Mouse (Mus musculus) megakaryocyte, embryonic 14.5 days (primary cell): ENCODE results near the gene Cdc42bpb. TPM values are rescaled to one million over a fixed set of nuclear protein-coding genes. Genes with fewer than 3 reads are reported as not detected.

Experiments used
- H3K27me3 ChIP-seq: replicated peaks from 2 replicates; pipeline ENCODE3; 2012; ENCODE audit warnings: inconsistent platforms
- H3K36me3 ChIP-seq: replicated peaks from 2 replicates; pipeline ENCODE3; 2012; ENCODE audit warnings: low read length, inconsistent platforms, mixed read lengths
- H3K4me1 ChIP-seq: 2 replicates; pipeline ENCODE4 v1.6.1; 2012; ENCODE audit warnings: inconsistent platforms
- H3K4me3 ChIP-seq: replicated peaks from 2 replicates; pipeline ENCODE3; 2012; ENCODE audit warnings: moderate library complexity, mild to moderate bottlenecking, inconsistent platforms
- H3K9me3 ChIP-seq: 2 replicates; pipeline ENCODE4 v1.6.1; 2012; ENCODE audit warnings: inconsistent platforms
- FLI1 ChIP-seq: IDR thresholded peaks from 2 replicates; pipeline ENCODE4 v1.6.1; 2012; ENCODE audit warnings: low read length, inconsistent platforms, mixed read lengths
- GATA1 ChIP-seq: IDR thresholded peaks from 3 replicates; pipeline ENCODE4 v1.6.1; 2012; ENCODE audit warnings: mixed read lengths, low read length, inconsistent platforms, borderline replicate concordance
- polyA plus RNA-seq: library from polyadenylated mRNA; stranded (reverse); fragments of >175 nt; gene quantifications from 2 replicates; pipeline ENCODE4 v1.2.3, GENCODE M21; 2012; ENCODE audit warnings: low replicate concordance; ENCODE audit not compliant: insufficient read depth

Gene Cdc42bpb
- polyA plus RNA-seq, 1 experiment: 113 TPM

DNA sequence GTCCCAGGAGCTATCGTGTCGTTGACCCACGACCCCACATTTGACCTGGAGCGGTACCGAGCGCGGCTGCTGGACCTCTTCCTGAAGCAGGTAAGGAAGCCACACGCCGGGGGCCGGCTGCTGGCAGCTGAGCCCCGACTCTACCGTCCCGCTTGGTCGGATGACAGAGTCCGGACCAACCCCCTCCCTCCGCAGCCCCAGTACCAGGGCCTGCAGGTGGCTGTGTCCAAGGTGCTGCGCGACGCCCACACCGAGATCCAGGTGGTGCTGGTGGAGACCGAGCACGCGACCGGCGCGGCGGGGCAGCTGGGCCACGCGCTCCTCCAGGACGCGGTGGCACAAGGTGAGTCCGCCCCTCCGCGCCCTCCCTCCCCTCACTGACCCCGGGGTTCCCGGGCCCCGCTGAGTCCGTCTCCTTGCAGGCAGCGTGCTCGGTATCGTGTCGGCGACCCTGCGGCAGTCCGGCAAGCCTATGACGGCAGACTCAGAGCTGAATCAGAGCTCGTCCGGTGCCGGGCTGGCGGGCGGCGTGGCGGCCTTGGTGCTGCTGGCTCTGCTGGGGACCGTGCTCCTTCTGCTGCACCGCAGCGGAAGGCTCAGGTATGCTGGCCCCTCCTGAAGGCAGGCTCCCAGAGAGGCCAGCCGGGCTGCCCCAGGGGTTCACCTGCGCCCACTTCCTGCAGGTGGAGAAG, 102.2 kb downstream of the Cdc42bpb start:
- peaks cover 85% of the 10 kb centered on the region for H3K27me3 ChIP-seq
- peaks cover 26% of the 10 kb centered on the region for H3K9me3 ChIP-seq
- H3K36me3 ChIP-seq: no peaks in the 10 kb centered on the region
- no peak for TF ChIP-seq GATA1
- TF ChIP-seq FLI1: no peak
- peaks cover 41% of the 10 kb centered on the region for H3K4me1 ChIP-seq
- peak overlapping the region; percentile 81 for H3K4me3 ChIP-seq

DNA sequence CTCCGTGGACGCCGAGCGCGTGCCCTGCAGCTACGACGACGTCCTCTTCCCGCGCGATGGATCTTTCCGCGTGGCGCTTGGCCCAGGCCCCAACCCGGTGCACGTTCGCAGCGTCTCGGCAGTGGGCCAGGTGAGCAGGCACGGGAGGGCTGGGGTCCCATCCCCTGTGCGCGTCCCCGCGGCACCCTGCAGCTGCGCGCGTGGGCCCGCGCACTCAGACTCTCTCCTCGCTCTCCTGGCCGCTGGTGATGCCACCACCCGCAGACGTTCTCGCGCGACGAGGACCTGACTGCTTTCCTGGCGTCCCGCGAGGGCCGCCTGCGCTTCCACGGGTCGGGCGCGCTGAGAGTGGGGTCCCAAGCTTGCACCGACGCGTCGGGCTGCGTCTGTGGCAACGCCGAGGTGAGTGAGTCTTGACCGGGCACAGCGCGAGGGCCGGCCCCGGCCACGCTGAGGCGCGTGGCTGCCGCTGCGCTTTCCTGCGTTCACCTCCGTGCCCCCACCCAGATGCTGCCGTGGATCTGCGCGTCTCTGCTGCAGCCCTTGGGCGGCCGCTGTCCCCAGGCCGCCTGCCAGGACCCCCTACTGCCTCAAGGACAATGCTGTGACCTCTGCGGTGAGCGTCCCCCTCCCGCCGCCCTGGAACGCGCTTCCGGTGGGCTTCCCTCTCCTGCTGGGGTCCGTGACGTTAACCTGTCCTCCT, 102.9 kb downstream of the Cdc42bpb start:
- Histone ChIP-seq H3K4me3 (peak overlapping the region; percentile 81), H3K27me3 (peaks cover 88% of the 10 kb centered on the region), H3K9me3 (peaks cover 20% of the 10 kb centered on the region), H3K36me3 (no peaks in the 10 kb centered on the region), H3K4me1 (peaks cover 47% of the 10 kb centered on the region)
- no peak for TF ChIP-seq GATA1
- no peak for TF ChIP-seq FLI1

DNA sequence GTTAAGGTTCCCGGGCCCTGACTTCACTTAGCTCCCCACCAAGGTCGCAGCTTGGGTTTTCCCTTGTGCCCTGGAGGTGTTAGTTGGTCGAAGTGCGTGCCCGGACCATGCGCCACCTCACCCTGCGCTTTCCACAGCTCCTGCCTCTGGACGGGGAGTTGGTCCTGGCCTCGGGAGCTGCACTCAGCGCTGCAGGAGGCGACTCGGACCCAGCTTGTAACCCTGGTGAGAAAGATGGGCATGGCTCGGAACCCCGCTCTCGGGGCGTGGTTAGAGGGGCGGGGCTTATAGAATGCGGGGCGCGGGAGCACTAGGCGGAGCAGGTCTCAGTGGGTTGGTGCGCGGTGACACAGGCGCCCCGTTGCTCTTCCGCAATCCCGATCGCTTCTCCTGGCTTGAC, 103.5 kb downstream of the Cdc42bpb start:
- peaks cover 88% of the 10 kb centered on the region for H3K27me3 ChIP-seq
- H3K9me3 ChIP-seq: peaks cover 14% of the 10 kb centered on the region
- peak overlapping the region; percentile 81 for H3K4me3 ChIP-seq
- peaks cover 50% of the 10 kb centered on the region for H3K4me1 ChIP-seq
- no peaks in the 10 kb centered on the region for H3K36me3 ChIP-seq
- no peak for TF ChIP-seq GATA1

DNA sequence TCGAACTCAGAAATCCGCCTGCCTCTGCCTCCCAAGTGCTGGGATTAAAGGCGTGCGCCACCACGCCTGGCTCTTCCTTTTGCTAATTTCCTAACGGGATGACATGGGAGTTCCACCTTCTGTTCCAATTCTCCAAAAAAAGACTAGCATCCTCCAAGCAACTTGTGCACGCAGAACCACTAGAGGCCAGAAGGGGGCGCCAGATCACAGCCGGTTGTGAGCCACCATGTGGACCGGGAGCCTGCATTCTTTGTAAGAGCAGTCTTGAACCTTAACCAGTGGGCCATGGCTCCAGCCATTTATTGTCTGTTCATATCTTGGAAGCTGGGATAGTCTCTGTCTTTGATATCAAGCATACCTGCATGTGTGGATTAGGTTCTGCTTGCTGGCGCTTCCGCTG, 105.1 kb downstream of the Cdc42bpb start:
- peaks cover 87% of the 10 kb centered on the region for H3K27me3 ChIP-seq
- H3K4me3 ChIP-seq: no peak overlapping the region
- TF ChIP-seq FLI1: no peak
- no peak for TF ChIP-seq GATA1
- peaks cover 10% of the 10 kb centered on the region for H3K36me3 ChIP-seq
- H3K9me3 ChIP-seq: 0 out of 2 replicates have a peak, but pooled peaks cover 6% of the 10 kb centered on the region
- peaks cover 59% of the 10 kb centered on the region for H3K4me1 ChIP-seq

DNA sequence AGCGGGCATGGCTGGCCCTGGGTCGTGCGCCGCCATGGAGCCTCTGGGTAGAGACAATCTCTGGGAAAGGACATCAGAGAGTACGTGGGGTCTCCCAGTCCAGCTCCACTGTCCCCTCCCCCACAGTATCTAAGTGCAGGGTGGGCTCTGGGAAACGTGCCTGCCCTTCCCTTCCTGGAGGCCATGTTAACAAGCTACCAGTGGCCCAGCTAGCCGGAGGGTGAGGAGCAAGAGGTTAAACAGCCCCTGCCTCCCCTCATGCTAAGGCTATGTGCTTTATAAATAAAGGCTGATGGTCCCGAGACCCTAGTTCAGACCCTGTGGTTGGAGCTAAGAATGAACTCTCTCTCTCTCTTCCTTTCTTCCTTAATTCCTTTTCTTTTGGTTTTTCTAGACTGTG, 105.6 kb downstream of the Cdc42bpb start:
- no peak for TF ChIP-seq FLI1
- Histone ChIP-seq H3K9me3 (0 out of 2 replicates have a peak, but pooled peaks cover 6% of the 10 kb centered on the region), H3K27me3 (peaks cover 83% of the 10 kb centered on the region), H3K36me3 (peaks cover 14% of the 10 kb centered on the region), H3K4me1 (peaks cover 59% of the 10 kb centered on the region), H3K4me3 (peak overlapping the region; percentile 77)

DNA sequence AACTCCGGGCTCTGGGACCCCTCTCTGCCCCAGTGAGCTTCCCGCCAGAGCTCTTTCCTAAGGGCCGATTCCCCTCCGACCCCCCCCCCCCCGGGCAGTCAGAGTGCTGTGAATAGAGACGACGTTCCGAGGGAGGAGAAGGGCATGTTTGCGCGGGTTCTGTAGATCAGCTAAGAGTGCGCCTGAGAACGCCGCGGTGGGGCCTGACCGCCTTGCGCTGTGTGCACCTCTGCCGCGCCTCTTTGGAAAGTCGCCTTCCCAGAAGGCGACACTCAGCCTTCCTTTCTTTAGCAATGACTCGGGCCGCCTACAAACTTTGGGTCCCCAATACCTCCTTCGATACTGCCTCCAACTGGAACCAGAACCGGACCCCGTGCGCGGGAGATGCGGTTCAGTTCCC, 106.1 kb downstream of the Cdc42bpb start:
- Histone ChIP-seq H3K4me3 (peak overlapping the region; percentile 77), H3K9me3 (0 out of 2 replicates have a peak, but pooled peaks cover under 1% of the 10 kb centered on the region), H3K4me1 (peaks cover 57% of the 10 kb centered on the region), H3K27me3 (peaks cover 78% of the 10 kb centered on the region), H3K36me3 (peaks cover 20% of the 10 kb centered on the region)
- TF ChIP-seq FLI1 (no peak), GATA1 (no peak)

DNA sequence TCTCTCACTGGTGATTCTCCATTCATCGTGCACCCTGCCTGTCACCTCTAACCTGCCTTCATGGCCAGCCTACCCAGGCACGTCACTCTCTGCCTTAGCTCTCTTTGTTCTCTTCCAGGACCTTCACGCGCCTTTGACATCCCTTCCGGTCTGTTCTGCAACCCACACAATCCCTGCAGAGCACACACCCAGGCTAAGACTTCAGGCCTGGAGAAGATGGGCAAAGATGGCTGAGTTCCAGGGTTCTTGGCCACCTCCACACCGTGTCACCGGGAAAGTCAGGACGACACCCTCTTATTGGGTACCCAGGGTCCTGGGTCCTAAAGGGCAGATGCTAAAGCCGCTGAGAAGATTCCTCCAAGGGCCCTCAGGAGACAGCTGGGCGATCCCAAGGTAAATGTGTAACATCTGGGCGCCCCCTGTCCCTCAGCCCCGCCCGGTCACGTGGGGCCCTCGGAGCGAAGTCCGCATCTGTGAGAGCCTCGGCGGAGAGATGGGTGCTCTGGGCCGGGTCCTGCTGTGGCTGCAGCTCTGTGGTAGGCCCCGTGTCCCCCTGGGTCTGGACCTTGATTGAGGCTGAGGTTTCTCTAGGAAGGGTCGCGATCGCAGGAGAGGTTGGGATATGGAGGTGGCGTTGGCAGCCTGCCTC, 106.8 kb downstream of the Cdc42bpb start, which contains the start of gene Amn:
TSS of gene Amn (plus strand) at position 467 of the 649 bp plus-strand sequence.
- Histone ChIP-seq H3K4me3 (peak within 1 kb of the TSS; percentile 77), H3K9me3 (no peaks in the 10 kb centered on the region), H3K36me3 (peaks cover 26% of the 10 kb centered on the region), H3K4me1 (peaks cover 56% of the 10 kb centered on the region), H3K27me3 (peaks cover 71% of the 10 kb centered on the region)
- no peak for TF ChIP-seq GATA1

DNA sequence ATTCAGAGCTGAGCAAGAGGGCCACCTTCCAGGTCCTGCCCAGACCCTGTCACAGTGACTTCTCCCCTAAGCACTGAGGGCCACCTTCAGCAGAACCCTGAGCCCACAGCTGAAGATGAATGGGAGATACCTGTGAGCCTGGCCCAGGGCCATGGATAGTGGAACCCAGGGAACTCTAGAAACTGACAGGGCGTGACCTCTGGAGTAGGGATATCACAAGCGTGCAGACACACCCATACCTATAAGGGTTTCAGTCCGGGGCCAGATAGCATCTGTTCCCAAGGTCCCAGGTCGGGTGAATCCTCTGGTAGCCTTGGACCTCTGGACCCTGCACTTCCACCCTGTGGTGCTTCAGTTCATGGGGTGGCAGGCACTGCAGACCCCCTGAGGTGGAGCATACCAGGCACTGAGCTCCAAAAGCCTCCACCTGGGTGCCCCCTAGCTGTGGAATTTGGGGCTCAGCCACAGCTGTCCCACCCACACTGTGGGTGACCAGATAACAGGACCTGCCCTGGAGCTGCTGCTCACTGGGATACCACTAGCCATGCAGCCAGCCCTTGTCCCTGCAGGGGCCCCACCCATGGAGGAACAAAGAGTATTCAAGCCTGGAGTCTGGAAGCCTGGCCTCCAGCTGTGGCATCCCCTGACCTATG, 109.7 kb downstream of the Cdc42bpb start:
- peaks cover 56% of the 10 kb centered on the region for H3K36me3 ChIP-seq
- no peak overlapping the region for H3K4me3 ChIP-seq
- no peaks in the 10 kb centered on the region for H3K9me3 ChIP-seq
- no peak for TF ChIP-seq GATA1
- no peak for TF ChIP-seq FLI1
- H3K27me3 ChIP-seq: peaks cover 42% of the 10 kb centered on the region
- H3K4me1 ChIP-seq: peaks cover 34% of the 10 kb centered on the region

DNA sequence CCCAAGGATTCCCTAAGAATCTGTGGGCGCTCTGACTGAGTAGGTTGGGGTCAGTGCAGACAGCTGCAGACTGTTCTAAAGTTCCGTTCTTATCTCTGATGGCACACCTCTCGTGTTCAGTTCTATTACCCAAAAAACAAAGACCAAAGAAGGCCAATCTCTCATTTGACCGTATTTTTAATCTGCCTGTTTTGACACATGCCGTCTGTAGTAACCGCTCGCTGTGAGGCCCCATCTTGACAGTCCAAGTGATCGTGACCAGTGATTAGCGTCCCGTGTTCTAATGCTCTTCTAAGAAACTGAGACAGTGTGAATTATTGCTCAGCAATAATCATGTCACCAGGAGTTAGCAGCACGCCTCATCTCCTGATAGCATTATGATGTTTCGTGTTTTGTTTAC, 110.9 kb downstream of the Cdc42bpb start:
- Histone ChIP-seq H3K36me3 (peaks cover 68% of the 10 kb centered on the region), H3K9me3 (no peaks in the 10 kb centered on the region), H3K27me3 (peaks cover 30% of the 10 kb centered on the region), H3K4me1 (peaks cover 29% of the 10 kb centered on the region), H3K4me3 (no peak overlapping the region)
- TF ChIP-seq GATA1 (no peak), FLI1 (no peak)
